Mouse (Mus musculus) adipocyte (in vitro differentiated cells): Measurements from ENCODE around the gene Tnfsf10.
"Not testable (repeated sequence)": the region's sequence is repeated elsewhere in the genome, so short reads cannot be mapped to it uniquely, and the experiment has no call there.

Source experiments
- DNase-seq: peaks from one replicate; pipeline ENCODE4 v3.0.0-alpha.2; 2016; ENCODE audit warnings: low spot score

Gene Tnfsf10

DNA sequence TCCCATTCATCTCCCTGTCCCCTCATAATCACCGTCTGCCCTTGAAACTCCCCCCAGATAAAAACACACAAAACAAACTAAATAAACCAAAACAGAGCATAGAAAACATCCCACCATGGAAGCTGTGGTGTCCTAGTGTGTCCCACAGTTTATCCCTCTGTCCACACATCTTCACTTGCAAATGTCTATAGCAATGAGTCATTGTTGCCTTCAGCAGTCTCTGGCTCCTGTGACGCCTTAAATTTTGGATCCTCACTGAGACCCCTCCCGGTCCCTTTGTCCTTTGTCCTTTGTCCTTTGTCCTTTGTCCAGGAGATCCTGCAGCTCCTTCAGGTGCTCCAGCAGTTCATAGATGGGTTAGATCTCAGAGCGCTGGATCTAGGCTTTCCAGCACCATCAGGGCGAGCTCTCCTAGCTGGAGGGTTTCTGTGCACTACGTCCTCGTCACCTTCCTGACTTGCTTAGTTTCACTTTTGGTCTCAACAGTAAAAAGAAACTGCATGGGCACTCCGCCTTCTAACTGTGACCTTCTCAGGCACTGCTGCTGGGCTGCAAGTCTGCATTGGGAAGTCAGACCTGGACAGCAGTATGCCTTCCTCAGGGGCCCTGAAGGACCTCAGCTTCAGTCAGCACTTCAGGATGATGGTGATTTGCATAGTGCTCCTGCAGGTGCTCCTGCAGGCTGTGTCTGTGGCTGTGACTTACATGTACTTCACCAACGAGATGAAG, at the start of gene Tnfsf10:
TSS of gene Tnfsf10 (plus strand) at position 470 of the 729 bp plus-strand sequence.
- DNase-seq = no peak

DNA sequence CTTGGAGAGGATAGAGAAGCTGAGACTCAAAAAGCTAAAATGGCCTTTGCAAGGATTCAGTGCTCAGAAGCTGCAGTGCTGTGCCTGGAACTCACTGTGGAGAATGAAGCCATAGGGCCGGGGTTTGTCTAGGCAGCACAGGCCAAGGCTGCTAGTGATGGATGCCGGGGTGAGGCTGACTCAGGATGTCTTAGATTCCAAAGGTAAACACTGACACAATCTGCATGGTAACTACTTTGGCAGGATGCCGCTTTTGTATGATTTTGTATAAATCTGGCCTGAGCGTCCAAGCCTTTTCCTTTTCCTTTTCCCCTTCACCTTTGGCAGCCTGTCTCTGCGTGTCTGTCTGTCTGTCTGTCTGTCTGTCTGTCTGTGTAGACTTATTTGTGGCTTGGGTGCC, 49.5 kb upstream of the Tnfsf10 start:
- DNase-seq = no peak

DNA sequence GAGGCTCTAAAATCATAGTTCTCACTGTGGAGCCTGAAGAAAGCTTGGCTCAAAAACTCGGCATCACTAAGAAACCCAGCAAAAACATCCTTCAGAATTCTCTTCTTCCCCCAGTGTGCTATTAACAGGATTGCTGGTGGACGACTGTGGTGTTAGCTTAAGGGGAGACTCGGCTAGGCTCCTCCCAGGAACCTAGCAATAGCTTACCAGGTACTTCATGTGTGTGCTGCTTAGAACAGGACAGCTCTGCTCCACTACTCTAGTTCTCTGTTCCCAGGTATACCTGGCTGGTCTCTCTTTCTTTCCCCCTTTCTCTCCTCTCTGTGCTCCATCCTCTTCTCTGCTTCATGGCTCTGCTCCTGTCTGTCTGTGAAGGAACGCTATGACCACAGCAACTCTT, 48.9 kb upstream of the Tnfsf10 start:
- no peak for DNase-seq

DNA sequence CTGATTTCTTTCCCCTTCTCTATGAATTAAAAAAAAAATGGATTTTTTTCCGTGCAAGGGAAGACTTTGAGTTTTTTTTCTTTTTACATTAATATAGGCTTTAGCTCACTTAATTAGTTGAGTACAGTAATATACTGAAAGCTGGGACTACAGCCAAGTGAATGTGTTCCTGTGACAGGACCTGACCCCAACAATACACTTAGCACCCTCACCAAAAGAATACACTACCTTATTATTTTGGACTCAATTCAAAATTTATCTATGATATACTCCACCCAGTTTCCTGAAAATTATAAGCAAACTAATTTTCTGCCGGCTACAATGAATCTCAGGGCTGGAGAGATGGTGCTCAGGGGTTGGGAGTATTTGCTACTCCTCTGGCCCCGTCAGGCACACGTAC, 47.7 kb upstream of the Tnfsf10 start:
- DNase-seq = no peak

DNA sequence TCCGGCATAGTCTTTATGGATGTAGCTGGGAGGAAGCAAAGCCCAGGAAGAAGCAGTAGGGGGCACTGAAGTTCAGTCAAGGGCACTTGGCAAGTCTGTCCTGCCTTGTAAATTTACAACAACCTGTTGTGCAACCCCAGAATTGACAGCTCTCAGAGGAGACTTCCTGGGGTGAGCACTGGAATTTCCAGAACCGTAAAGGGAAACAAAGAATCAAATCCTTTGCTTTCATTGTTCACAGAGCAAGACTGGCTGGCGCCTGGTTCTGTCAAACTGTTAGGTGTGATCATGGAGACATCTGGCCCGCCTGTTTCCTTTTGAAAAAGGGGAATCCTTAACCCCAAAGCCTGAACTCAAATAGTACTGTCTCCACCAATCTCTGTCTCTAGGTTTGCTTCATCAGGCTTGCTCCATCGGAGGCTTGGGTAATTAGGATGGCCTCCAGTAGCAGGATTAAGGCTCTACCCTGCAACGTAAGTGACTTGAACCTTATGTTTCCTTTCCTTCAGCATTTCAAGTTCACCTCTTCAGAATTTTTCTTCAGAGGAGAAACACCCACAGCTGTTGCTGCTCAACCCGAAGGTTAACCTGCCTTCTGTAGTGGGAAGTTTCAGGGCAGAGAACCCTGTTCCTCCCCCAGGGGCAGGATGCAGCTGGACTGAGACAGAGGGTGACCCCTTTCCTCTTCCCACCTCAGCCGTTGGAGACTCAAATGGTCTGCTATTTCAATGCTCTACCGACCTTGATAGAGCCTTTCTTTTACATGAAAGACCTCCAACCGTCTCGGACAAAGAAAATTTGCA, 46.5 kb upstream of the Tnfsf10 start:
- DNase-seq = peak; percentile 78

DNA sequence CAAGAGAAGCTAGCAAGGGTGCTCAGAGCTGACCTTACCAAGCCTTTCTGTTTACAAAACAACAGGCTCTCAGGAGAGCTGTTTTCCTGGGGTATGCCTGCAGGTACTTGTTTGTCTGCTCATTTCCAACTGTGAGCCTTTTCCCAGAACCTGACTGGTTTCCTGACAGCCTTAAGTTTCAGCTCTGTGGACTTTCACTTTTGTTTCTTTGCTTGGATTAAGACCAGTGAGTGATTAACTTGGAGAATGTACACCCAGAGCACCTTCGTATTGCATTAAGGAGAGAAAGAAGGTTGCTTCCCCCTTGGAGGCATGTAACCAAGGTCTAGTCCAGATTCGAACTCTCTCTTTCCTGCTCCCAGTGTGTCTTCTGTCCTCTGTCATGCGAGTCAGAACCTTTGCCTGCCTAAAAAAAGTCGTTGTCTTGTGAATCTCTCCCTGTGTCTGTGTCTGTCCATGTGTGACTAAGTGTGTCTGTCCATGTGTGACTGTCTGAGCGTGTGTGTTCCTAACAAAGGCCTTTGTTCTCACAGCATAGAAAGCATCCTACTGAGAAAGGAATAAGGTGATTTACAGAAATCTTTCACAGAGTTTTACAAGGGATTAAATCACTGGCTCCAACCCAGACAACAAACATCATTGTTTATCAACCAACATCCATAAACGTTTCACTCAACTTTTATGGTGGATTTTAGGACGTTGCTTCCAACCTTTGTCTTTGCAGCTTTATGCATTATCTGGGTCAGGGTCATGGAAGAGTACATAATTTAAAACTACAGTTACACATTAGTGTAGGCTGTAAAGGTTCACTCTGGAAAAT, 43.7 kb upstream of the Tnfsf10 start:
- no peak for DNase-seq

DNA sequence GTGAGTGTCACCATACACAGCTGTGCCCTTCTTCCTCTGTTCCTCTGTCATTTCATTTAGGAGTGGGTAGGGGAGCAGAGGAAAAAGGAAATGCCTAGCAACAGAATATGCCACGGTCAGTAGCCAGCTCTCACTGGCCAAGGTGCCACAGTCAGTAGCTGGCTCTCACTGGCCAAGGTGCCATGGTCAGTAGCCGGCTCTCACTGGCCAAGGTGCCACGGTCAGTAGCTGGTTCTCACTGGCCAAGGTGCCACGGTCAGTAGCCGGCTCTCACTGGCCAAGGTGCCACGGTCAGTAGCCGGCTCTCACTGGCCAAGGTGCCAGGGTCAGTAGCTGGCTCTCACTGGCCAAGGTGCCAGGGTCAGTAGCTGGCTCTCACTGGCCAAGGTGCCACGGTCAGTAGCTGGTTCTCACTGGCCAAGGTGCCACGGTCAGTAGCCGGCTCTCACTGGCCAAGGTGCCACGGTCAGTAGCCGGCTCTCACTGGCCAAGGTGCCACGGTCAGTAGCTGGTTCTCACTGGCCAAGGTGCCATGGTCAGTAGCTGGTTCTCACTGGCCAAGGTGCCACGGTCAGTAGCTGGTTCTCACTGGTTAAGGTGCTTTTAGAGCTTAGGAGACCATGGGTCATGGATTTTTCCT, 37.4 kb upstream of the Tnfsf10 start:
- DNase-seq = not testable (repeated sequence)

DNA sequence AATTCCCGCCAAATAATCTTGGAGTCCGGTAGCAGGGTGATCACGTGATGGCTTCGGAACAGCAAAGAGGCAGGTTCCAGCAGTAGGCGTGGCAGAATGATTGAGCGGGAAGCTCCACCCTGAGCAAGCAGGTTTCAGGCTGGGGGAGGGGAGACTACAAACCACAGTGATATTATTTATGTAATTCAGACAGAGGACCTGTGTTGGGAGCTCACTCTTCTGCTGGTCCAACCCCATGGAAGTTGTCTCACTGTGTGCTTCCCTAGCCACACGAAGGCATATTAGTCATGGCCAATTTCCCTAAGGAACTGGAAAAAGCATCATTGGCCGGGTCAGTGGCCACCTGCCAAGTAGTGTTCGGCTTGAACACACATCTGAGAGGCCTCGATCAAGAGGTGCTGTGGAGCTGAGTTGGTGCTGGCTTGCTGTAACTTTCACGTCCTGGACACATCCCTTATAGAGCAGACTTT, 36.5 kb upstream of the Tnfsf10 start:
- no peak for DNase-seq

DNA sequence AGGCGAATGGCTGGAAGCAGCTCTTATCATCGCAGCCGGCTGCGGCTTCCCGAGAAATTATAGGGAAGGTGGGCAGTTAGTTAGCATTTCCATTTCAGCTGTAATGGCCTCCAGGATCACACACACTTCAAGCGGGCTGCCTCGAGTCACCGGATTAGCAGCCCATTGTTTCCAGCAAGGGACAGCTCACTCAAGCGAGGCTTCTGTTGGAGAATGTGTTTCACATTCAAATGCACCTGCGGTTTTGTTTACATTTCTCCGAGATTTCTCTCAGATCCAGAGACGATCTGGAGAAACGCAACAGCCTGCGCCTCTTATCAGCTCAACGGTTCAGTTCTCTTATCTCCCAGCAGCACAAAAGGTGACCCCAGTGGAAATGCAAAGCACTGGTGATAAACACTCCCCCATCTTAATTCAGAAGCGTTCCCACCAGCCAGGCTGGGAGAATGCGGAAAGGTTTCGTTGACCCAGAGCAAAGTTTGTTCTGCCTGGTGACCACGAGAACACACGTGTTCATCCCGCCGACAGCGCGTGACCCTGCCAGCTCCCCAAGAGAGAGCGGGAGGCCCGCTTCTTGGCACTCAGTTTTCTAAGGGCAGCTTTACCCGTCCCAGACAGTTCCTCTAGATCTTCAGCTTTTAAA, 33.6 kb upstream of the Tnfsf10 start:
- no peak for DNase-seq

DNA sequence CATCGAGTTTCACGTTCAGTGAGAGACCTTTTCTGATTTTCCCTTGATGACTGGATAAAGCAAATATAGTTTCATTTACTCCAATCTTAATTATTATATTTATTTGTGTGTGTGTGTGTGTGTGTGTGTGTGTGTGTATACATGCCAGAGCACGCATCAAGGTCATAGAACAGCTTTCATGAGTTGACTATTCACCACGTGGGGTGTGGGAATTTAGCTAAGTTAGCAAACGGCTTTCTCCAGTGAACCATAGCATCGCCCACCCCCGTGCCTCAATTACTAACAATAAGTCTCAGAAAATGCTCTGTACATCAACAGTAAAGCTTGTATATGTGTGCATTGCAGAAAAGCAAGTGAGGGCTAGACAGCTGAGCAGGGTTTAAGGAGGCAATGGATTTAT, 33.0 kb upstream of the Tnfsf10 start:
- no peak for DNase-seq

DNA sequence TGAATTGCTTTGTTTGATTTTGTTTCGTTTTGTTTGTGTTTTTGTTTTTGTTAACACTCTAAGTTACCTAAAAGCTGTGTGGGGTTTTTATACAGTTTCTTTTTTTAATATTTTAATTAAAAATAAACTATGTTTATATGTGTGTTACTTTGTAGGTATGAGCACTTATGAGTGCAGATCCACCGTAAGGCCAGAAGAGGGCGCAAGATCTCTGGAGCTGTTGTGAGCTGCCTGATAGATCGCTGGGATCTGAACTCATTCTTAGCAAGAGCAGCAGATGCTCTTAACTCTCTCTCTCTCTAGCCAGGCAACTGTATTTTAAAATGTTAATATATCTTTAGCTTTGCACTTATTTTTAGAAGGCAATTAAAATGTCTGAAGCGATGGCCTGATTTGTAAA, 32.6 kb upstream of the Tnfsf10 start:
- no peak for DNase-seq

DNA sequence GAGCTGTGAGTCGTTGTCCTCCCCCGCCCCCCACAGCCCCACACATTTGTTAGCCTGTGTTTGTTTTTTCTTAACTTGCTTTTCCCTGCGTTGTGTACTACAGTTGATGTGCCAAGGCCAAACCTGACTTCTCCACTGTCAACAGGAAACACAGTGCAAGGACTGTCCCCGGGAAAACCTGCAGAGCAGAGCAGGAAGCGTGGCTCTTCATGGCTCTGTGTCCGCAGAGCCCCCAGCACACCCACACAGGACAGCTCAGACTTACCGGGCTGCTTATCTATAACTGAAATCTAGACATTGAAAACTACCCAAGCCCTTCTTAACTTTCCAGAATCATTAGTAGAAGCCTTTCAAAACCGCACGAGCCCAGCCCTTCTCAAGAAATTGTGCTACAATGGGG, 31.8 kb upstream of the Tnfsf10 start:
- DNase-seq = no peak

DNA sequence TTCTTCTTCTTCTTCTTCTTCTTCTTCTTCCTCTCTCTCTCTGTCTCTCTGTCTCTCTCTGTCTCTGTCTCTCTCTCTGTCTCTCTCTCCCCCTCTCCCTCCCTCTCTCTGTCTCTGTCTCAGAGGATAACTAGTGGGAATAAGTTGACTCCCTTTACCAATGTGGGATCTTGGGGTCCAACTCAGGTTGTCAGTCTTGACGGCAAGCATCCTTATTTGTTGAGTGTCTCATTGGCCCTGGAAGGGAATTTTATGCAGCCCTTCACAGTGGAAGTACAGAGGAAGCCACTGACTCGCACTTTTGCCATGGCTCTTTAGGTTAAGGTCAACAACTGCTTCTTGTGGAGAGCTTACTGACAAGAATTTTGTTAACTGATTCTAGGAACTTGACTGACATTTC, 28.5 kb upstream of the Tnfsf10 start:
- DNase-seq = no peak

DNA sequence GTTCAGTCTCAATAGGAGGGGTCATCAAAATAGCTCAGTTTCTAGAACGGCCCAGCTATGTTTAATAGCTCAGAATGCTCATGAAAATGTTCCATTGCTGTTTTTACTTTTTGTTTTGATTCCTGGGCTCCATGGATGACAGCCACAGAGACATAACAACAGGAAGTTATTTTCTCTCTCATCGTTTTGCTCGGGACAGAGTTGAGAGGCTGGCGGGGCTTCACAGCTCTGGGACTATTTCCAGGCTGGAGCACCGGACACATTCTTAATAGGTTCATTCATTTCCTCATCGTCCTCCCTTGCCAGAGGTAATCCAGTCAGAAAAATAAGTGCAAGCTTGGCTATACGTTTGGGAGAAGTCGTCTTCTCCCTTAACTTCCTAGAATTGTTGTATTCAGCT, 27.9 kb upstream of the Tnfsf10 start:
- no peak for DNase-seq

DNA sequence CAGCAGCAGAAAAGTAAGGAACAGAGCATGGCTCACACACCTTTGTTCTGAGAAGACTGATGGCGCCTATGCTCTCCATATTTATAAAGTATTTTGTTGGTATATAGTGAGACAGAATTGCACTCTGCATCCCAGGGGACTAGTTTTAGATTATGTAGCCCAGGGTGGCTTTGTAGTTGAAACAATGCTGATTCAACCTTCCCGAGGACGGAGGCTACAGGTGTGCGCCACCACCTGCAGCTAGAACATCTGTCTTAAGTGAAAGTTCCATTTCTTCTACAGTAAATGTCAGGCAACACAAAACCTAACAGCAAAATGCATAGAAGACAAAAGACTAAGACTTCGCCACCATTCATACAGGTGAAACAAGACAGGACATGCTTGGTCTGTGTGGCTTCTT, 26.5 kb upstream of the Tnfsf10 start:
- DNase-seq = no peak

DNA sequence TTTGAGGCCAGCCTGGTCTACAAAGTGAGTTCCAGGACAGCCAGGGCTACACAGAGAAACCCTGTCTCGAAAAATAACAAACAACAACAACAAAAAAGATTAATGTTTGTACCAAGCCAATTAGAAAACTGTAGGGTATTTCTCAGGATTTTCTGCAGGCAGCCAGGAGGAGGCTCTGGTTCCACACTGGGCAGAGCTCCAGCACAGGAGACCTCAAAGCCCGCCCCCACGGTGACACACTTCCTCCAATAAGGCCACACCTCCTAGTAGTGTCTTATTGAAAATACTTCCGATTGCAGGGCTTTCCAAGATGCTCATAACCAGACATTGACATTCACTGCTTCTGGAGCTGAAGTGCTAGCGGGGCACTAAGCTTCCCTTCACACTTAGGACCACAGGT, 25.9 kb upstream of the Tnfsf10 start:
- DNase-seq = not testable (repeated sequence)

DNA sequence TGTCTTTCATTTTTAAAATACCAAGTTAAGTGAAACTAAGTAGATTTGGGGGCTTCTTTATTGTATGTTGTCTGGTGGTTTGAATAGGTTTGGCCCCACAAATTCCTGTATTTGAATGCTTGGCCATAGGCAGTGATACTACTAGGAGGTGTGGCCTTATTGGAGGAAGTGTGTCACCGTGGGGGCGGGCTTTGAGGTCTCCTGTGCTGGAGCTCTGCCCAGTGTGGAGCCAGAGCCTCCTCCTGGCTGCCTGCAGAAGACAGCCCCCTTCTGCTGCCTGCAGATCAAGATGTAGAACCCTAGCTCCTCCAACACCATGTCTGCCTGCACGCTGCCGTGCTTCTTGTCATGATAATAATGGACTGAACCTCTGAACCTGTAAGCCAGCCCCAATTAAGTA, 25.4 kb upstream of the Tnfsf10 start:
- not testable (repeated sequence) for DNase-seq

DNA sequence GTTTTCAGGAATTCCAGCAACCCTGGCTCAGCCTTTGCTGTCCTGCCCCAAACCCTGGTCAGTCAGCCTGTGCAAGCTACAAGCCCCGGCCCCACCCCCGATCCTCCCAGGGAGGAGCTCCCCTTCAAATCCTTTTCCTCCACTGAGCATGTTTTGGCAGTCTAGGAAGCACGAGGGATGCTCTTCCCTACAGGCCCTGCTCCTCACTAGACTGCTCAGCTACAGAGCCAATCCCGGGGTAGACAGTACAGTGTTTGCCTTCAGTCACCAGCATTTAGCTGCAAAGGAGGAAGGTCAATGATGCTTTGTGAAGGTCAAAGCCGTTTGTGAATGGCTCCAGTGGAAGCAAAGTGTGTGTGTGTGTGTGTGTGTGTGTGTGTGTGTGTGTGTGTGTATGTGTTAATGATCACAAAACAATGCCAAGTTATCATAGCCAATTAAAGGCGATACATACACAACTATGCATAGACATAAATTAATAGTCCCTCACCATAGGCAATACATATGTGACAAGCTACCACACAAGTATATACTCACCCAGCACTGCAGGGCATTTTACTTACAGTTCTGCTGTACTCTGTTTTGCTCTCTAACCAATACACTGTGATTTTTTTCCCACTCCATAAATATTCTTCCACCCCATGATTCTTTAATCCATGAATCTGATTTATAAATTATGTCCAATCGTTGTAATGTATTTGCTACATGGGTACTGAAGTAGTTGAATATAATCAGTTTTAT, 23.0 kb upstream of the Tnfsf10 start:
- DNase-seq = no peak

DNA sequence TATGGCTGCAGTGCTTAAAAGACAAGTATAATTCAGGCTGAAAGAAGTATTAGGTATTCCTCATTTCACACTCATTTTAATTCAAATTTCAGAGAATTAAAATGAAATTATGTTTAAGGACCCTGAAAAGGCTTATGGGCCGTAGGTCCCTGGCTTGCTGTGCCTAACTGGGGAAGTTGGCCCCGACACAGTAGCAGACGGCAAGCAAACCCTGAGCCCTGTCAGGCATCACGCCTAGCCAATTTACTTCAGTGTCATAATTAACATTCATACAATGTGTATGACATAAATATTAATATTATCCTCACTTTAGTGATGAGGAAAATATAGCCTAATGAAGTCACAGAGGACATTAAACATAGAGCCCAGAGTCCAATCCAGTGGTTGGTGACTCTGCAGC, 16.4 kb upstream of the Tnfsf10 start:
- no peak for DNase-seq

DNA sequence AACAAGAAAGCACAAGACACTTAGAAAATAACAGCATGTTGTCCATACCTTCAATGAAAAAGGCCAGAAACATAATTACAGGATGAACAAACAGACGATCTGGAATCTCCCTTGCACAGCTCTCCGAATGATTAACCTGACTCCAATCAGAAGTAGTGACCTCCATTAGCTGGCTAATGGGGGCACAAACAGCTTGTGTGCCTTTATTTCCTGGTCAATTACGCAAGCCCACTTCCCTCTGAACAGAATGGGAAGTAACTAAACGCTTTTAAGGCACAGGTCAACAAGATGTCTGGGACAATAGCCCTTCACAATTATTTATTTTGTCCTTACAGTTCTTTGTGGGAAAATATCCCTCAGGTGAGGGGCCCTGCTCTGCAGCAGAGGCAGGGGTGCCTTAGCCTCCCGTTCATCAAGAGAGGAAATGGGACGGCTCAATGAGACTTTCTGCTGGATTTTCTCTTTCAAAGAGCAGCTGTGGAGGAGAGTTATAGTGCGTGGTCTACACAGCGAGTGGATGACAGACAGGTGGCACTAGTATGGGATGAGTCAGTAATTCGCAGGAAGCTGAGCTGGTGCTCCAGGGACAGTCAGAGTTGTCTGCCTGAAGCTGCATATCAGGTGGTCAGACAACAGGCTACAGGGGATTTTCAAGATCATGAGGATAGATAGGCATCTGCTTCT, 14.3 kb upstream of the Tnfsf10 start:
- DNase-seq = no peak
